Mouse (Mus musculus): ENCODE data around the gene Taf5l.

GRCm38 (mm10) chr8:123949686-123949986 lies 71.6 kb downstream of the Taf5l start:
- no peak for TF ChIP-seq CTCF (IDR thresholded peaks at IDR 0.05; ENCODE audit: borderline replicate concordance, insufficient read depth, low read depth, low read length)
- TF ChIP-seq POLR2A (IDR thresholded peaks at IDR 0.05; ENCODE audit: borderline replicate concordance, insufficient read depth, low read length) = no peak
